Mouse (Mus musculus) embryonic fibroblast, embryonic 13.5 days (primary cell): ENCODE measurements around the gene Map4k5. TPM values are rescaled to one million over a fixed set of nuclear protein-coding genes. Genes with fewer than 3 reads are reported as not detected.
A peak's percentile ranks its signal among the peaks of the same experiment; 100 is the strongest.

Source experiments
- H3K27ac ChIP-seq: 2 replicates; pipeline ENCODE4 v1.5.1; 2012; ENCODE audit warnings: low read length, control low read depth, inconsistent platforms; ENCODE audit not compliant: insufficient read depth
- H3K4me1 ChIP-seq: 2 replicates; pipeline ENCODE4 v1.6.1; 2011; ENCODE audit warnings: low read length; ENCODE audit not compliant: control insufficient read depth, insufficient read depth
- H3K4me3 ChIP-seq: 2 replicates; pipeline ENCODE4 v1.5.1; 2011; ENCODE audit warnings: mild to moderate bottlenecking, control low read depth, low read length; ENCODE audit not compliant: insufficient read depth
- CTCF ChIP-seq: IDR thresholded peaks from 2 replicates; pipeline ENCODE4 v1.5.1; 2011; ENCODE audit warnings: mild to moderate bottlenecking, control low read depth, low read length, moderate library complexity, borderline replicate concordance; ENCODE audit not compliant: insufficient read depth
- POLR2A ChIP-seq: IDR thresholded peaks from 2 replicates; pipeline ENCODE4 v1.6.1; 2011; ENCODE audit warnings: low read depth, mild to moderate bottlenecking, control low read depth, low read length, moderate library complexity
- polyA plus RNA-seq: library from polyadenylated mRNA; stranded (reverse); fragments of >200 nt; gene quantifications from 2 replicates; pipeline ENCODE4 v1.2.4, GENCODE M21; 2011; ENCODE audit warnings: low read depth; ENCODE audit not compliant: missing spikeins, insufficient read length

Map4k5 gene
- polyA plus RNA-seq, 1 experiment: 74.9 TPM

- no peak overlapping the region for H3K27ac ChIP-seq
- no peaks in the 10 kb centered on the region for H3K4me1 ChIP-seq
- no peak overlapping the region for H3K4me3 ChIP-seq
- TF ChIP-seq CTCF (no peak), POLR2A (no peak)
Observed at GRCm38 (mm10) chr12:69912737-69913136, 19.7 kb upstream of the Map4k5 start.

- no peak overlapping the region for H3K4me3 ChIP-seq
- TF ChIP-seq POLR2A (no peak), CTCF (no peak)
- H3K27ac ChIP-seq: no peak overlapping the region
- no peaks in the 10 kb centered on the region for H3K4me1 ChIP-seq
Observed at GRCm38 (mm10) chr12:69911906-69912305, 18.9 kb upstream of the Map4k5 start.

- H3K27ac ChIP-seq: no peak overlapping the region
- no peaks in the 10 kb centered on the region for H3K4me1 ChIP-seq
- H3K4me3 ChIP-seq: no peak overlapping the region
- no peak for TF ChIP-seq POLR2A
- no peak for TF ChIP-seq CTCF
Observed at GRCm38 (mm10) chr12:69908511-69908900, 15.5 kb upstream of the Map4k5 start.

- Histone ChIP-seq H3K4me1 (no peaks in the 10 kb centered on the region), H3K27ac (no peak overlapping the region), H3K4me3 (no peak overlapping the region)
- TF ChIP-seq CTCF (no peak), POLR2A (no peak)
Observed at GRCm38 (mm10) chr12:69907667-69908510, 14.9 kb upstream of the Map4k5 start.

GRCm38 (mm10) chr12:69904991-69905390 is 12.0 kb upstream of the Map4k5 start:
- H3K4me3 ChIP-seq: no peak overlapping the region
- H3K27ac ChIP-seq: no peak overlapping the region
- H3K4me1 ChIP-seq: no peaks in the 10 kb centered on the region
- TF ChIP-seq POLR2A: no peak
- TF ChIP-seq CTCF: no peak

GRCm38 (mm10) chr12:69898119-69898518 is 5.1 kb upstream of the Map4k5 start:
- H3K27ac ChIP-seq: no peak overlapping the region; the same call in 1 of the 2 replicates
- H3K4me3 ChIP-seq: no peak overlapping the region
- H3K4me1 ChIP-seq: 0 out of 2 replicates have a peak, but pooled peaks cover 5% of the 10 kb centered on the region
- TF ChIP-seq CTCF (no peak), POLR2A (no peak)

- peak overlapping the region; percentile 57 for H3K27ac ChIP-seq
- H3K4me1 ChIP-seq: 0 out of 2 replicates have a peak, but pooled peaks cover 10% of the 10 kb centered on the region
- H3K4me3 ChIP-seq: no peak overlapping the region
- TF ChIP-seq POLR2A: no peak
- TF ChIP-seq CTCF: no peak
Observed at GRCm38 (mm10) chr12:69895046-69895445, 2.0 kb upstream of the Map4k5 start.

GRCm38 (mm10) chr12:69893927-69894326 is 927 bp upstream of the Map4k5 start:
- H3K27ac ChIP-seq: no peak overlapping the region
- peaks cover 10% of the 10 kb centered on the region; the same call in 1 of the 2 replicates for H3K4me1 ChIP-seq
- TF ChIP-seq CTCF (peak; percentile 15; the same call in 1 of the 2 replicates), POLR2A (no peak)
- H3K4me3 ChIP-seq: no peak overlapping the region

- H3K4me1 ChIP-seq: peaks cover 19% of the 10 kb centered on the region
- H3K27ac ChIP-seq: peak overlapping the region; percentile 91
- TF ChIP-seq CTCF (no peak), POLR2A (no peak)
- H3K4me3 ChIP-seq: peak overlapping the region; percentile 99
Observed at GRCm38 (mm10) chr12:69891721-69892120, 1.3 kb downstream of the Map4k5 start.

GRCm38 (mm10) chr12:69890476-69890875 is 2.5 kb downstream of the Map4k5 start:
- Histone ChIP-seq H3K4me3 (peak overlapping the region; percentile 52), H3K4me1 (peaks cover 19% of the 10 kb centered on the region), H3K27ac (peak overlapping the region; percentile 87)
- no peak for TF ChIP-seq POLR2A
- no peak for TF ChIP-seq CTCF
